Comparison of ENCODE assay signal across 12 mouse cellular contexts in the genomic region with DNA sequence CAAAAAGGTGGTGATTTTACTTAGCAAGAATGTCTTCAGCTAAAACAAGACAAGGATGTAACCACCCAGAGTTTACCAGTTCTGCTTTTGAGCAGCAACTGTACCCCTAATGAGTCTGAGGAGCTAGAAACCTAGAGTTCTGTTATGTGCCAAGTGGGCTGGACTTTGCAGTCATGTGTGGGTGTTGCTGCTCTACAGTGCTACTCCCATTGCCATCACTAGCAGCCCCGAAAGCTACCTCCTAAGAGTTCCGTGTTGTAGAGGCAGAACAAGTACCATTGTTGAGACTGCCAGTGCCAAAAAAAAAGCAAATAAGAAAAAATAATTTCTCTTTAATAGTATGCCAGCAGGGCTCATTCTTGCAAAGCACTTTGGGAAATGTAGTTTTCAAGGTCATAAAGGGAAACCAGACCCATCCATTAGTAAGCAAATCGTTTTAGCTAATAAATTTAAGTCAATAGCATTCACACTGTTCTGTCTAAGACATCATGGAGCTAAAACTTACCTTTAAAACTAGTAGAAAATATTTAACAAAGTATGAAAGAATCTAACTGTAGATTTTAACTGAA. TPM values are rescaled to one million over a fixed set of nuclear protein-coding genes. Genes with fewer than 3 reads are reported as not detected.
A peak's percentile ranks its signal among the peaks of the same experiment; 100 is the strongest.
DNase-seq lines count a peak whose midpoint lies in the region; ATAC-seq and TF ChIP-seq lines count a peak whose summit lies in the region.
"Had no signal": no experiment of that assay in that cellular context is flagged by ENCODE, and none has a peak within 500 bp of the region (broad histone marks: within the 10 kb centered on the region; RNA-seq: fewer than 3 reads in every experiment).

No protein-coding gene starts in this region.

- H3K27ac ChIP-seq in layer of hippocampus, adult 2 months = peak overlapping the region; percentile 80
- H3K27ac ChIP-seq in bone marrow, adult 2 months (ENCODE audit: control insufficient read depth, insufficient read depth, low read depth, low read length, poor library complexity) = no peak overlapping the region
- no peak overlapping the region for H3K27ac ChIP-seq in neural tube, embryonic 15.5 days (replicated peaks)
- H3K27ac ChIP-seq: embryonic facial prominence, embryonic 13.5 days; liver, embryonic 13.5 days had no signal

- no peak for ATAC-seq in neural tube, embryonic 15.5 days (ENCODE audit: low FRiP score)

- H3K9me3 ChIP-seq in neural tube, embryonic 15.5 days (replicated peaks) = no peaks in the 10 kb centered on the region
- H3K9me3 ChIP-seq: embryonic facial prominence, embryonic 13.5 days; G1E; liver, embryonic 13.5 days had no signal

- H3K27me3 ChIP-seq in neural tube, embryonic 15.5 days (replicated peaks) = no peaks in the 10 kb centered on the region
- H3K27me3 ChIP-seq: embryonic facial prominence, embryonic 13.5 days; liver, embryonic 13.5 days had no signal

- no peak overlapping the region for H3K9ac ChIP-seq in neural tube, embryonic 15.5 days (replicated peaks)
- H3K9ac ChIP-seq: embryonic facial prominence, embryonic 13.5 days; liver, embryonic 13.5 days had no signal

- TF ChIP-seq POLR2A in bone marrow, adult 2 months (IDR thresholded peaks at IDR 0.05; ENCODE audit: borderline replicate concordance, control insufficient read depth, low read depth, low read length) = no peak

- DNase-seq in frontal cortex, postnatal 36 days (ENCODE audit: low spot score in 2 of 2) = peak; percentile 12 to 18
- no peak for DNase-seq in frontal cortex, adult 2 months (ENCODE audit: extremely low spot score in 1 of 2, low spot score in 1 of 2)
- DNase-seq in layer of hippocampus, adult 2 months (ENCODE audit: low spot score in 2 of 2) = peak in 1 of 2 experiments; percentile 50
- DNase-seq in layer of hippocampus, adult 9-10 months (ENCODE audit: low spot score) = no peak
- DNase-seq in layer of hippocampus, postnatal 10 days (ENCODE audit: low spot score in 2 of 2) = peak; percentile 42 to 58
- DNase-seq in neural tube, embryonic 10.5 days (ENCODE audit: extremely low spot score, low spot score) = no peak
- DNase-seq: liver, embryonic 13.5 days; thymus, postnatal 4 days had no signal

- H3K4me3 ChIP-seq in layer of hippocampus, adult 2 months = peak overlapping the region; percentile 47
- peak overlapping the region; percentile 27 for H3K4me3 ChIP-seq in bone marrow, adult 2 months (replicated peaks; ENCODE audit: control insufficient read depth, low read depth, low read length)
- H3K4me3 ChIP-seq in neural tube, embryonic 15.5 days (replicated peaks) = no peak overlapping the region
- H3K4me3 ChIP-seq: embryonic facial prominence, embryonic 13.5 days; liver, embryonic 13.5 days had no signal

- TF ChIP-seq CTCF in layer of hippocampus, adult 2 months (conservative IDR thresholded peaks at IDR 0.05) = peak; percentile 32
- no peak for TF ChIP-seq CTCF in bone marrow, adult 2 months (IDR thresholded peaks at IDR 0.05; ENCODE audit: control insufficient read depth, insufficient read depth, low read length)

- 12% methylated on average over 3 of the region's 3 CpGs for WGBS in bone marrow, adult 2 months
- 72% methylated on average over 3 of the region's 3 CpGs for WGBS in neural tube, embryonic 15.5 days

- H3K4me2 ChIP-seq in neural tube, embryonic 15.5 days = no peak overlapping the region
- H3K4me2 ChIP-seq: embryonic facial prominence, embryonic 13.5 days; liver, embryonic 13.5 days had no signal

- no peaks in the 10 kb centered on the region for H3K36me3 ChIP-seq in neural tube, embryonic 15.5 days
- H3K36me3 ChIP-seq: embryonic facial prominence, embryonic 13.5 days; G1E; liver, embryonic 13.5 days had no signal

- no peaks in the 10 kb centered on the region; the same call in 1 of the 2 replicates for H3K4me1 ChIP-seq in bone marrow, adult 2 months (ENCODE audit: control insufficient read depth, insufficient read depth, low read length)
- H3K4me1 ChIP-seq in neural tube, embryonic 15.5 days = no peaks in the 10 kb centered on the region
- H3K4me1 ChIP-seq: embryonic facial prominence, embryonic 13.5 days; liver, embryonic 13.5 days had no signal

RNA-seq across cellular contexts. Expression of gene Zbtb20, which starts 21.5 kb away (rescaled TPM):
- 19.0 and 21.1 TPM in 2 replicates for polyA plus RNA-seq in frontal cortex, adult 2 months (2012; rRNA removed)
- 100 to 1,000 TPM; 335 to 353 TPM for total RNA-seq in layer of hippocampus, adult 2 months (2021)
- polyA plus RNA-seq in bone marrow, adult 2 months (2011; ENCODE audit: insufficient read depth, insufficient read length, low replicate concordance, missing spikeins) = 7.7 and 11.2 TPM in 2 replicates
- 100 to 1,000 TPM; 310 to 333 TPM for total RNA-seq in layer of hippocampus, postnatal 10 days (2021)
- polyA plus RNA-seq in neural tube, embryonic 15.5 days (2015; fragmentation: Nextera tagmentation; extraction: Ambion mirVana) = 47.7 and 53.9 TPM in 2 replicates

Comparison
In these comparisons a context has a peak if more than half of its experiments do, and no peak if none do; other contexts are left out.
1. DNase-seq: peak in frontal cortex, postnatal 36 days (2 of 2) and layer of hippocampus, postnatal 10 days (2 of 2); none in frontal cortex, adult 2 months (0 of 2), layer of hippocampus, adult 9-10 months (single experiment) and neural tube, embryonic 10.5 days (single experiment).